12 mouse cellular contexts compared by ENCODE assay signal in genomic region chr8:88633343-88633765, GRCm38 (mm10). TPM values are rescaled to one million over a fixed set of nuclear protein-coding genes. Genes with fewer than 3 reads are reported as not detected.
A peak's percentile ranks its signal among the peaks of the same experiment; 100 is the strongest.
DNase-seq lines count a peak whose midpoint lies in the region; ATAC-seq and TF ChIP-seq lines count a peak whose summit lies in the region.
"Had no signal": no experiment of that assay in that cellular context is flagged by ENCODE, and none has a peak within 500 bp of the region (broad histone marks: within the 10 kb centered on the region; RNA-seq: fewer than 3 reads in every experiment).

No protein-coding gene starts in this region.

- 75% methylated on average over 7 of the region's 7 CpGs for WGBS in intestine, embryonic 16.5 days
- 78% methylated on average over 7 of the region's 7 CpGs for WGBS in intestine, embryonic 15.5 days
- WGBS in forebrain, embryonic 14.5 days = 85% methylated on average over 7 of the region's 7 CpGs

- no peak for TF ChIP-seq POLR2A in bone marrow macrophage, adult 2 months (IDR thresholded peaks at IDR 0.05; ENCODE audit: borderline replicate concordance, low read depth, low read length)

- DNase-seq in induced T-regulatory cell, adult 2 months (ENCODE audit: low read depth) = peak; percentile 66
- no peak for DNase-seq in left cerebral cortex, postnatal 14 days (ENCODE audit: low spot score in 2 of 2)
- DNase-seq in forebrain, embryonic 14.5 days (ENCODE audit: low spot score) = no peak
- no peak for DNase-seq in adrenal gland, postnatal 4 days (ENCODE audit: low spot score in 2 of 2)
- DNase-seq: adrenal gland, postnatal 25 days; gastrocnemius, postnatal 14 days; midbrain, embryonic 14.5 days had no signal

- no peak overlapping the region for H3K9ac ChIP-seq in intestine, embryonic 16.5 days (ENCODE audit: low read depth, low read length)
- no peak overlapping the region for H3K9ac ChIP-seq in intestine, embryonic 15.5 days
- H3K9ac ChIP-seq in forebrain, embryonic 14.5 days (ENCODE audit: low read length) = no peak overlapping the region
- H3K9ac ChIP-seq: embryonic facial prominence, embryonic 12.5 days had no signal

- H3K27me3 ChIP-seq in intestine, embryonic 16.5 days (replicated peaks; ENCODE audit: control insufficient read depth, insufficient read depth, low read length) = no peaks in the 10 kb centered on the region
- H3K27me3 ChIP-seq in intestine, embryonic 15.5 days (replicated peaks) = no peaks in the 10 kb centered on the region
- no peaks in the 10 kb centered on the region for H3K27me3 ChIP-seq in forebrain, embryonic 14.5 days (replicated peaks; ENCODE audit: control insufficient read depth, insufficient read depth, low read length)

- TF ChIP-seq CTCF in bone marrow macrophage, adult 2 months (IDR thresholded peaks at IDR 0.05; ENCODE audit: low read depth, low read length) = no peak

- no peaks in the 10 kb centered on the region for H3K36me3 ChIP-seq in intestine, embryonic 16.5 days (ENCODE audit: control insufficient read depth, insufficient read depth, low read length)
- H3K36me3 ChIP-seq in intestine, embryonic 15.5 days = no peaks in the 10 kb centered on the region
- H3K36me3 ChIP-seq in forebrain, embryonic 14.5 days (ENCODE audit: control insufficient read depth, insufficient read depth, low read length) = no peaks in the 10 kb centered on the region
- H3K36me3 ChIP-seq: embryonic facial prominence, embryonic 12.5 days had no signal

- no peak overlapping the region for H3K4me2 ChIP-seq in intestine, embryonic 16.5 days (ENCODE audit: low read depth, low read length)
- H3K4me2 ChIP-seq in intestine, embryonic 15.5 days (replicated peaks) = no peak overlapping the region
- no peak overlapping the region for H3K4me2 ChIP-seq in forebrain, embryonic 14.5 days (ENCODE audit: low read length)
- H3K4me2 ChIP-seq: embryonic facial prominence, embryonic 12.5 days had no signal

- H3K9me3 ChIP-seq in intestine, embryonic 16.5 days (ENCODE audit: control insufficient read depth, low read length) = no peaks in the 10 kb centered on the region
- no peaks in the 10 kb centered on the region for H3K9me3 ChIP-seq in intestine, embryonic 15.5 days
- no peaks in the 10 kb centered on the region for H3K9me3 ChIP-seq in forebrain, embryonic 14.5 days (replicated peaks; ENCODE audit: control insufficient read depth, low read length)
- H3K9me3 ChIP-seq: embryonic facial prominence, embryonic 12.5 days had no signal

- intact Hi-C loops in left cerebral cortex, postnatal 14 days (cut with DNase I) = no loop called here

- no peak overlapping the region for H3K4me3 ChIP-seq in intestine, embryonic 16.5 days (ENCODE audit: low read length)
- no peak overlapping the region for H3K4me3 ChIP-seq in intestine, embryonic 15.5 days (replicated peaks)
- peak overlapping the region; percentile 13 for H3K4me3 ChIP-seq in bone marrow macrophage, adult 2 months (ENCODE audit: insufficient read depth, low read length)
- H3K4me3 ChIP-seq in forebrain, embryonic 14.5 days (ENCODE audit: low read depth, low read length) = no peak overlapping the region
- H3K4me3 ChIP-seq: embryonic facial prominence, embryonic 12.5 days had no signal

- H3K27ac ChIP-seq in intestine, embryonic 16.5 days (ENCODE audit: low read length) = no peak overlapping the region
- H3K27ac ChIP-seq in intestine, embryonic 15.5 days = no peak overlapping the region
- H3K27ac ChIP-seq in bone marrow macrophage, adult 2 months (ENCODE audit: insufficient read depth, low read depth, low read length) = peak overlapping the region; percentile 22
- no peak overlapping the region for H3K27ac ChIP-seq in forebrain, embryonic 14.5 days (ENCODE audit: low read depth, low read length)
- H3K27ac ChIP-seq: embryonic facial prominence, embryonic 12.5 days had no signal

- H3K4me1 ChIP-seq in intestine, embryonic 16.5 days (ENCODE audit: control insufficient read depth, insufficient read depth, low read length) = peaks cover 5% of the 10 kb centered on the region; the same call in 1 of the 2 replicates
- peaks cover 8% of the 10 kb centered on the region; the same call in 1 of the 2 replicates for H3K4me1 ChIP-seq in intestine, embryonic 15.5 days (replicated peaks)
- peaks cover 45% of the 10 kb centered on the region for H3K4me1 ChIP-seq in bone marrow macrophage, adult 2 months (ENCODE audit: control insufficient read depth, insufficient read depth, low read length)
- H3K4me1 ChIP-seq in forebrain, embryonic 14.5 days (ENCODE audit: control insufficient read depth, insufficient read depth, low read length) = peaks cover 3% of the 10 kb centered on the region; the same call in 1 of the 2 replicates

- ATAC-seq in intestine, embryonic 16.5 days = 0 out of 2 replicates have a peak, but pooled peaks have one; percentile 26
- ATAC-seq in intestine, embryonic 15.5 days = no peak
- peak; percentile 34 for ATAC-seq in megakaryocyte, adult 5-6 weeks (ENCODE audit: poor library complexity, severe bottlenecking)
- no peak for ATAC-seq in forebrain, embryonic 14.5 days

RNA-seq across cellular contexts. Expression of gene Snx20, which starts 2.6 kb away (rescaled TPM):
- 2.7 and 8.0 TPM in 2 replicates for polyA plus RNA-seq in intestine, embryonic 16.5 days (2015; fragmentation: Nextera tagmentation; extraction: Ambion mirVana)
- polyA plus RNA-seq in intestine, embryonic 15.5 days (2015; fragmentation: Nextera tagmentation; extraction: Ambion mirVana) = 5.1 and 5.6 TPM in 2 replicates
- 82.4 and 85.5 TPM in 2 replicates for polyA plus RNA-seq in bone marrow macrophage, adult 2 months (2012; ENCODE audit: insufficient read depth, insufficient read length, missing spikeins)
- total RNA-seq in megakaryocyte, adult 5-6 weeks (2015) = 60.5 and 64.6 TPM in 2 replicates
- total RNA-seq in megakaryocyte, adult 5-6 weeks (2017) = 71.3 and 73.0 TPM in 2 replicates
- total RNA-seq in left cerebral cortex, postnatal 14 days (2021) = 1 to 10 TPM; 1.8 to 2.0 TPM
- 1.2 and 1.7 TPM in 2 replicates for polyA plus RNA-seq in forebrain, embryonic 14.5 days (2014; fragmentation: Nextera tagmentation; extraction: Ambion mirVana)
- 1 to 10 TPM; 1.7 to 3.0 TPM for total RNA-seq in adrenal gland, postnatal 4 days (2021)

RNA-seq across cellular contexts. Expression of gene Nod2, which starts 13.8 kb away (rescaled TPM):
- 0.31 and 0.32 TPM in 2 replicates for polyA plus RNA-seq in intestine, embryonic 16.5 days (2015; fragmentation: Nextera tagmentation; extraction: Ambion mirVana)
- 0.15 and 0.19 TPM in 2 replicates for polyA plus RNA-seq in intestine, embryonic 15.5 days (2015; fragmentation: Nextera tagmentation; extraction: Ambion mirVana)
- polyA plus RNA-seq in bone marrow macrophage, adult 2 months (2012; ENCODE audit: insufficient read depth, insufficient read length, missing spikeins) = 4.1 and 4.2 TPM in 2 replicates
- total RNA-seq in megakaryocyte, adult 5-6 weeks (2015) = 3.8 and 4.0 TPM in 2 replicates
- total RNA-seq in megakaryocyte, adult 5-6 weeks (2017) = 2.5 and 4.0 TPM in 2 replicates
- under 1 TPM; 0.51 to 0.53 TPM for total RNA-seq in left cerebral cortex, postnatal 14 days (2021)
- 0.09 and 0.11 TPM in 2 replicates for polyA plus RNA-seq in forebrain, embryonic 14.5 days (2014; fragmentation: Nextera tagmentation; extraction: Ambion mirVana)
- 1 to 10 TPM; 1.1 to 1.8 TPM for total RNA-seq in adrenal gland, postnatal 4 days (2021)

Comparison
In these comparisons a context has a peak if more than half of its experiments do, and no peak if none do; other contexts are left out.
1. ATAC-seq: peak in intestine, embryonic 16.5 days (single experiment) and megakaryocyte, adult 5-6 weeks (single experiment); none in intestine, embryonic 15.5 days (single experiment) and forebrain, embryonic 14.5 days (single experiment).